Mouse (Mus musculus) B cell, adult 2 months (primary cell): ENCODE measurements around the gene Lamb3.

Experiments
- DNase-seq, 2 experiments: peaks; one replicate each; pipeline ENCODE4 v3.0.0; 2022

The Lamb3 gene

DNA sequence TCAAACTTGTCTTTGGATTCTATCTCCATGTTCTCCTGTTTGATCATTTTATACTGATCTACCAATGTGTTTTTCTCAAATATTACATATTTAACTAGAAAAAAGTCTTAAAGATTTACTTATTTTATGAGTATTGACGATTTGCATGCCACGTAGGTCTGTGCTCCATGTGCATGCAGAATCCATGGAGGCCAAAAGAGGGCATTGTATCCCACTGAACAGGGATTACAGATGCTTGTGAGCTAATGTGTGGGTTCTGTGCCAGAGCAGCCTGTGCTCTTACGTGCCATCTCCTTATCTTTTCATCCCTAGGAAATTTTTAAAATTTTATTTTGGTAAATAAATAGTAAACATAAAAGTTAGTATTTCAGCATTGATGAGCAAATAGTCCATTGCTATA lies 184.8 kb downstream of the Lamb3 start:
- no peak for DNase-seq
